Mouse (Mus musculus) ES-E14 (cell line): ENCODE measurements around the gene Atxn1.

Experiments
- CHD2 ChIP-seq: IDR thresholded peaks from 2 replicates; pipeline ENCODE4 v1.6.1; 2014; ENCODE audit warnings: mild to moderate bottlenecking, low read depth, low read length, inconsistent platforms
- HCFC1 ChIP-seq: IDR thresholded peaks from 2 replicates; pipeline ENCODE4 v1.6.1; 2012; ENCODE audit warnings: low read length, inconsistent platforms, borderline replicate concordance; ENCODE audit not compliant: insufficient read depth
- MAFK ChIP-seq: IDR thresholded peaks from 2 replicates; pipeline ENCODE4 v1.6.1; 2014; ENCODE audit warnings: mild to moderate bottlenecking, low read depth, low read length, inconsistent platforms; ENCODE audit not compliant: insufficient read depth
- ZC3H11A ChIP-seq: IDR thresholded peaks from 2 replicates; pipeline ENCODE4 v1.6.1; 2012; ENCODE audit warnings: low read depth, mild to moderate bottlenecking, inconsistent platforms, low read length, borderline replicate concordance
- ZNF384 ChIP-seq: IDR thresholded peaks from 2 replicates; pipeline ENCODE4 v1.6.1; 2012; ENCODE audit warnings: low read depth, low read length, inconsistent platforms

DNA sequence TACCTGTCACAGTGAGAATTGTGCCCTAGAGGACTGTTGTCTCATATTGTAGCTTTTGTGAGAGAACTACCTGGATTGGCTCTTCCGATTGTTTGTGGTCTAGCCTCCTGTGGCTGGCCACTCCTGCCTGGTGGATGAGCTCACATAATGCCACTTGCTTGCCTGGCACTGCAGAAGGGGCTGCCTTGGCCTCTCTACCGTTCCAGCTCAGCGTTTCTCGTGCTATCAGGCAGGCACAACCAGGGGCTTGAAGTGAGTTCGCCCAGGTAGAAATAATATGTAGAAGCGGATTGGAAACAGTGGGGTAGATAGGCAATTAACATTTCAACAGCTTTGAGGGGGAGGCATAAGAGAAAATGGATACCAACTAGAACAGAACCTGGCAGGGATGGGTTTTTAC lies 455.4 kb downstream of the Atxn1 start:
- TF ChIP-seq CHD2: no peak
- no peak for TF ChIP-seq ZNF384
- TF ChIP-seq HCFC1: no peak
- TF ChIP-seq ZC3H11A: no peak
- TF ChIP-seq MAFK: no peak
